8 mouse cellular contexts compared by ENCODE assay signal in genomic region chr5:143623356-143624295, GRCm38 (mm10). TPM values are rescaled to one million over a fixed set of nuclear protein-coding genes. Genes with fewer than 3 reads are reported as not detected.
DNase-seq lines count a peak whose midpoint lies in the region; ATAC-seq and TF ChIP-seq lines count a peak whose summit lies in the region.

No protein-coding gene starts in this region.

- ATAC-seq in intestine, postnatal 0 days, result no peak
- no peak for ATAC-seq in midbrain, embryonic 16.5 days

- DNase-seq in cerebellum, adult 2 months, result no peak
- DNase-seq in cerebellum, postnatal 25 days, result no peak
- peak; percentile 72 for DNase-seq in right cerebral cortex, adult 18-20 months
- DNase-seq in right cerebral cortex, postnatal 10 days (ENCODE audit: low spot score in 2 of 2), result no peak
- DNase-seq in cerebellum, adult 9-11 months, result no peak
- DNase-seq in thymus, postnatal 0 days (ENCODE audit: low spot score), result no peak

- no peaks in the 10 kb centered on the region for H3K9me3 ChIP-seq in intestine, postnatal 0 days (ENCODE audit: control insufficient read depth)
- no peaks in the 10 kb centered on the region for H3K9me3 ChIP-seq in midbrain, embryonic 16.5 days (replicated peaks; ENCODE audit: control insufficient read depth, low read length, poor library complexity, severe bottlenecking)

- no peak for TF ChIP-seq CTCF in cerebellum, adult 2 months (IDR thresholded peaks at IDR 0.05; ENCODE audit: borderline replicate concordance, insufficient read depth, low read depth, low read length)
- no peak for TF ChIP-seq CTCF in intestine, postnatal 0 days (IDR thresholded peaks at IDR 0.05; ENCODE audit: low read depth)

- H3K4me3 ChIP-seq in cerebellum, adult 2 months (replicated peaks; ENCODE audit: insufficient read depth, low read depth, low read length), result peak overlapping the region; percentile 26
- H3K4me3 ChIP-seq in intestine, postnatal 0 days (ENCODE audit: low read depth, low read length), result peak overlapping the region; percentile 83
- peak overlapping the region; percentile 88 for H3K4me3 ChIP-seq in midbrain, embryonic 16.5 days (ENCODE audit: low read depth, low read length)

- H3K4me2 ChIP-seq in intestine, postnatal 0 days (replicated peaks; ENCODE audit: low read depth), result peak overlapping the region; percentile 94
- peak overlapping the region; percentile 83 for H3K4me2 ChIP-seq in midbrain, embryonic 16.5 days (ENCODE audit: low read length)

- WGBS in cerebellum, adult 2 months, result 42% methylated on average over 19 of the region's 19 CpGs
- 44% methylated on average over 19 of the region's 19 CpGs for WGBS in intestine, postnatal 0 days
- 53% methylated on average over 19 of the region's 19 CpGs for WGBS in midbrain, embryonic 16.5 days

- 0 out of 2 replicates have a peak, but pooled peaks cover 2% of the 10 kb centered on the region for H3K36me3 ChIP-seq in intestine, postnatal 0 days (ENCODE audit: control insufficient read depth, insufficient read depth)
- H3K36me3 ChIP-seq in midbrain, embryonic 16.5 days (ENCODE audit: control insufficient read depth, insufficient read depth, low read length), result no peaks in the 10 kb centered on the region

- no peaks in the 10 kb centered on the region for H3K27me3 ChIP-seq in cerebellum, adult 2 months (ENCODE audit: control insufficient read depth, insufficient read depth, low read length)
- H3K27me3 ChIP-seq in intestine, postnatal 0 days (replicated peaks; ENCODE audit: control insufficient read depth, insufficient read depth, low read length), result no peaks in the 10 kb centered on the region
- H3K27me3 ChIP-seq in midbrain, embryonic 16.5 days (ENCODE audit: control insufficient read depth, insufficient read depth, low read depth, low read length), result no peaks in the 10 kb centered on the region

- H3K27ac ChIP-seq in cerebellum, adult 2 months (ENCODE audit: insufficient read depth, low read length), result no peak overlapping the region
- peak overlapping the region; percentile 41; the same call in 1 of the 2 replicates for H3K27ac ChIP-seq in intestine, postnatal 0 days (ENCODE audit: low read depth, low read length)
- H3K27ac ChIP-seq in midbrain, embryonic 16.5 days (ENCODE audit: low read length), result no peak overlapping the region

- H3K4me1 ChIP-seq in cerebellum, adult 2 months (ENCODE audit: control insufficient read depth, insufficient read depth, low read length), result peaks cover 3% of the 10 kb centered on the region; the same call in 1 of the 2 replicates
- H3K4me1 ChIP-seq in intestine, postnatal 0 days (replicated peaks; ENCODE audit: control insufficient read depth, insufficient read depth, low read length), result peaks cover 23% of the 10 kb centered on the region
- peaks cover 17% of the 10 kb centered on the region for H3K4me1 ChIP-seq in midbrain, embryonic 16.5 days (ENCODE audit: control insufficient read depth, insufficient read depth, low read length)

- H3K9ac ChIP-seq in intestine, postnatal 0 days (ENCODE audit: low read depth, low read length), result peak overlapping the region; percentile 94
- H3K9ac ChIP-seq in midbrain, embryonic 16.5 days (ENCODE audit: low read depth, low read length), result peak overlapping the region; percentile 89

- TF ChIP-seq POLR2A in cerebellum, adult 2 months (IDR thresholded peaks at IDR 0.05; ENCODE audit: borderline replicate concordance, insufficient read depth, low read length), result no peak

RNA-seq across cellular contexts. Expression of gene Cyth3, which starts 1.4 kb away (rescaled TPM):
- polyA plus RNA-seq in cerebellum, adult 2 months (2012; rRNA removed), result 39.8 and 41.3 TPM in 2 replicates
- polyA plus RNA-seq in intestine, postnatal 0 days (2015; fragmentation: Nextera tagmentation; extraction: Ambion mirVana), result 21.1 and 22.6 TPM in 2 replicates
- polyA plus RNA-seq in midbrain, embryonic 16.5 days (2015; fragmentation: Nextera tagmentation; extraction: Ambion mirVana), result 40.2 and 40.7 TPM in 2 replicates
- 13.8 and 17.2 TPM in 2 replicates for polyA plus RNA-seq in thymus, postnatal 0 days (2015; fragmentation: Nextera tagmentation; extraction: Ambion mirVana)

Comparison
In these comparisons a context has a peak if more than half of its experiments do, and no peak if none do; other contexts are left out.
1. H3K4me3 ChIP-seq: peak in every context shown above with its lines; median percentile 88 in midbrain, embryonic 16.5 days; 83 in intestine, postnatal 0 days; 26 in cerebellum, adult 2 months.